Mouse (Mus musculus): ENCODE data around the gene Tom1l2. TPM values are rescaled to one million over a fixed set of nuclear protein-coding genes. Genes with fewer than 3 reads are reported as not detected.

Gene Tom1l2
- polyA plus RNA-seq, 1 experiment: 27.4 TPM

DNA sequence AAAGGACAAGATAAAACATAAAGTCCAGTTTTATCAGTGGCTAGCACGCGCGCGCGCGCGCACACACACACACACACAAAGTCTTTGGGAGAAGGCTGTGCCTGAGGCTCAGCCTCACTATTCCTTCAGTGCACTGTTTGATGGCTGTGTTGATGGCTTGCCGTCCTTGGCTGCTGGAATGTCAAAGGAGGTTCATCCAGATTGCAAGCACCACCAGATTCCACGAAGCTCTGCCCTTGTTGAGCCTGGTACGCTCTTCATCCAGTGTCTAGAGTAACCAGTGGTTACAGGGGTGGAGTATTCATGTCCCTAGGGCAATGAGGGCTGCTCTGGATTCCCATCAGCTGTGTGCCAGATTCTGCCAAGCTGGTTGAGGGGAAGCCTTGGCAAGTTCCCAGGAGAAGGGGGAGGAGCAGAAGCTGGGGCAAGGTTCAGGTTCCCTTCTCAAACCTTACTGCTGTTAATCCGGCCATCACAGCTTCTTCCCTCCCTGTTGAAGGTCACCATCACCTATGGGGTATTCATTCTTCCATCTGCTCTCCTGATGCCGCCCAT lies 170.5 kb downstream of the Tom1l2 start:
- no peak overlapping the region for H3K4me3 ChIP-seq
- H3K4me2 ChIP-seq (ENCODE audit: low read depth): peak overlapping the region; percentile 12
- H3K36me3 ChIP-seq (ENCODE audit: control insufficient read depth, insufficient read depth): no peaks in the 10 kb centered on the region
- no peaks in the 10 kb centered on the region for H3K27me3 ChIP-seq (ENCODE audit: control insufficient read depth, insufficient read depth, insufficient read length)
- TF ChIP-seq POLR2AphosphoS2 (IDR thresholded peaks at IDR 0.05; ENCODE audit: insufficient read length, low read depth) (no peak), TCF3 (IDR thresholded peaks at IDR 0.05; ENCODE audit: insufficient read length, low read depth) (no peak), E2F4 (IDR thresholded peaks at IDR 0.05; ENCODE audit: insufficient read depth) (no peak), REST (IDR thresholded peaks at IDR 0.05; ENCODE audit: insufficient read depth, insufficient read length) (no peak), MYOG (IDR thresholded peaks at IDR 0.05; ENCODE audit: control insufficient read depth in 1 of 3, insufficient read depth in 1 of 3, insufficient read length in 2 of 3, low read depth in 2 of 3) (no peak), USF1 (IDR thresholded peaks at IDR 0.05; ENCODE audit: low read depth) (no peak), MYOD1 (IDR thresholded peaks at IDR 0.05; ENCODE audit: control insufficient read depth in 1 of 3, insufficient read length in 2 of 3, low read depth in 2 of 3) (no peak), TCF12 (IDR thresholded peaks at IDR 0.05; ENCODE audit: insufficient read depth, poor library complexity, severe bottlenecking) (no peak)
- H3ac ChIP-seq (ENCODE audit: control insufficient read depth, insufficient read length): no peak overlapping the region
- peaks cover 30% of the 10 kb centered on the region for H3K79me2 ChIP-seq (ENCODE audit: control insufficient read depth, insufficient read depth)

DNA sequence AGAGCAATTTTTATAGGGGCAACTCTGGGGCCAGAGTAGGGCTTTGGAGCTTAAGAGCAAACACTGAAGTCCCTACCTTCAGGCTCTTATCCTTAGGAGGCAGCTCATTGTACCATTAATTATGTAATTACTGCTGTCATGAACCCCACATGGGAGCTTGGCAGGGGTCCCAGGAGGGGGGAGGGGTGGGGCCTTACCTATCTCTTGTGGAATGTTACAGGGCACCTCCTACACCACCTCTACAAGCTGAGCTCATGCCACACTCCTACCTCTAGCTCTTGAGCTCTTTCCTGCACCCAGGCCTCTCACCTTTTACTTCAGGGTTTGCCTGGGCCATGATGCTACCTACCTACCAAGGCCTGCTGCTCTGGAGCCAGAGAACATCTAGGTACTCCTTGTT lies 174.2 kb downstream of the Tom1l2 start:
- H3K27me3 ChIP-seq (ENCODE audit: control insufficient read depth, insufficient read depth, insufficient read length): no peaks in the 10 kb centered on the region
- H3ac ChIP-seq (ENCODE audit: control insufficient read depth, insufficient read length): no peak overlapping the region
- H3K4me2 ChIP-seq (ENCODE audit: low read depth): no peak overlapping the region
- H3K36me3 ChIP-seq (ENCODE audit: control insufficient read depth, insufficient read depth): no peaks in the 10 kb centered on the region
- no peak overlapping the region for H3K4me3 ChIP-seq
- peaks cover 35% of the 10 kb centered on the region for H3K79me2 ChIP-seq (ENCODE audit: control insufficient read depth, insufficient read depth)
- TF ChIP-seq CEBPB (IDR thresholded peaks at IDR 0.05; ENCODE audit: insufficient read depth, poor library complexity, severe bottlenecking) (no peak), SRF (IDR thresholded peaks at IDR 0.05; ENCODE audit: control insufficient read depth, insufficient read length, low read depth) (no peak), USF1 (IDR thresholded peaks at IDR 0.05; ENCODE audit: low read depth) (no peak), TCF3 (IDR thresholded peaks at IDR 0.05; ENCODE audit: insufficient read length, low read depth) (no peak), MAX (IDR thresholded peaks at IDR 0.05; ENCODE audit: low read depth) (no peak)

DNA sequence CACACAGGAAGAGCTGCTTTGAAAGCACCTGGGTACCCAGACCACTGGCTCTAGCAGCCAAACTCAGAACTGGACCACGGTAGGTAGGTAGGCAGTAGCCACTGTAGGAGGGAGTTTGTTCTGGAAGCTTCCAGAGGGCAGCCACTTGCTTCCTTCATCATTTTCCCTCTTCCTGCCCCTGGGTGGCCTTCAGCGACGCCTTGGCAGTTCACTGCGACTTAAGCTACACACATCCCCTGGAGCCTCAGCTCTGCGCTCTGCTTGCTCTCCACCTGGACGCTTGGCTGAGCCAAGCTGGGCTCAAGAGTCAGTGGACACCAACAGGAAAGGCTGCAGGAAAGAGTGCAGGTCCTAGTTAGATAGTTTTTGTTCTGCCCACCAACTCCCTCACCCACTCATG lies 174.7 kb downstream of the Tom1l2 start:
- Histone ChIP-seq H3K79me2 (ENCODE audit: control insufficient read depth, insufficient read depth) (peaks cover 35% of the 10 kb centered on the region), H3K36me3 (ENCODE audit: control insufficient read depth, insufficient read depth) (no peaks in the 10 kb centered on the region), H3K4me3 (no peak overlapping the region), H3K27me3 (ENCODE audit: control insufficient read depth, insufficient read depth, insufficient read length) (no peaks in the 10 kb centered on the region), H3K4me2 (ENCODE audit: low read depth) (no peak overlapping the region), H3ac (ENCODE audit: control insufficient read depth, insufficient read length) (no peak overlapping the region)
- TF ChIP-seq POLR2A (IDR thresholded peaks at IDR 0.05; ENCODE audit: insufficient read length, low read depth): no peak
- TF ChIP-seq E2F4 (IDR thresholded peaks at IDR 0.05; ENCODE audit: insufficient read depth): no peak
- no peak for TF ChIP-seq POLR2AphosphoS2 (IDR thresholded peaks at IDR 0.05; ENCODE audit: insufficient read length, low read depth)
- no peak for TF ChIP-seq CEBPB (IDR thresholded peaks at IDR 0.05; ENCODE audit: insufficient read depth, poor library complexity, severe bottlenecking)
- no peak for TF ChIP-seq REST (IDR thresholded peaks at IDR 0.05; ENCODE audit: insufficient read depth, insufficient read length)
- no peak for TF ChIP-seq TCF3 (IDR thresholded peaks at IDR 0.05; ENCODE audit: insufficient read length, low read depth)
- no peak for TF ChIP-seq MYOG (IDR thresholded peaks at IDR 0.05; ENCODE audit: control insufficient read depth in 1 of 3, insufficient read depth in 1 of 3, insufficient read length in 2 of 3, low read depth in 2 of 3)

DNA sequence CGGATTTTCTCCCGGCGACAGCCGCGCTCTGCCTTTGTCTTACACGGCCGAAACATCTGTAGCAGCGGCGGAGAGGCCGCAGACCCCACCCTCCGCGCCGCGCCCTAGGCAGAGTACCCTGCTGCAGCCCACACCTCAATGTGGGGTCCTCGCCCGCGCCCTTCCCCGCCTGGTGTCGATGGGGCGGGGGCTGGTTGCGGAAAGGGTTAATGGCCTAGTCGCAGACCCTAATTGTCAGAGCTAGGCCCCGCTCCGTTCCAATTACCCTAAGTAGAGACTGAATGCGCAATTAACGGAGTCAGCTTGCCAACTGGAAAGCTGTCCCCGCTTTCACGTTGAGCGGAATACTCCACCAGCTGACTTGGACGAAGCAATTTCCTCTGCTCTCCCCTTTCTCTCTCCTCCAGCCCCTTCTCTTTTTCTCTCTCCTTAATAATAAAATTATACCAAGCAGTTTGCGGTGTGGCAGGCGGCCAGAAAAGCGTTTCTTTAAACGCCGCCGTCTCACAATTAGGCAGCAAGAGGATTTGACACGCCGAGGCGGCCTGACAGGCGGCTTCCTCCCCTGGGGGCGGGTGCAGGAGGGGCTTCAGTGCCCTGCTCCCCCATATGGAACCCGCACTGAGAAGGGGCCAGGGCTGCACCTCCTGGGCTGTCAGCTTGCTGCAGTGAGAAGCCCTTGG lies 175.6 kb downstream of the Tom1l2 start:
- H3K4me2 ChIP-seq (ENCODE audit: low read depth): peak overlapping the region; percentile 83
- no peaks in the 10 kb centered on the region for H3K27me3 ChIP-seq (ENCODE audit: control insufficient read depth, insufficient read depth, insufficient read length)
- peak overlapping the region; percentile 71 for H3ac ChIP-seq (ENCODE audit: control insufficient read depth, insufficient read length)
- TF ChIP-seq CEBPB (IDR thresholded peaks at IDR 0.05; ENCODE audit: insufficient read depth, poor library complexity, severe bottlenecking) (no peak), REST (IDR thresholded peaks at IDR 0.05; ENCODE audit: insufficient read depth, insufficient read length) (no peak), TCF12 (IDR thresholded peaks at IDR 0.05; ENCODE audit: insufficient read depth, poor library complexity, severe bottlenecking) (no peak), MYOD1 (IDR thresholded peaks at IDR 0.05; ENCODE audit: control insufficient read depth in 1 of 3, insufficient read length in 2 of 3, low read depth in 2 of 3) (no peak)
- peaks cover 35% of the 10 kb centered on the region for H3K79me2 ChIP-seq (ENCODE audit: control insufficient read depth, insufficient read depth)
- peak overlapping the region; percentile 29 for H3K4me3 ChIP-seq
- H3K36me3 ChIP-seq (ENCODE audit: control insufficient read depth, insufficient read depth): no peaks in the 10 kb centered on the region

Other genes starting within 250 kb of the Tom1l2 start
- gene Rai1, start 247.9 kb downstream of the Tom1l2 start, polyA plus RNA-seq (2012; fragmentation: generic; extraction: Trizol): 26.0 TPM
- 192 TPM for gene Srebf1, start 130.3 kb downstream of the Tom1l2 start, polyA plus RNA-seq (2012; fragmentation: generic; extraction: Trizol)
- 0.08 TPM for gene Drc3, start 424 bp upstream of the Tom1l2 start, polyA plus RNA-seq (2012; fragmentation: generic; extraction: Trizol)
- 8.1 TPM for gene Gid4, start 64.2 kb upstream of the Tom1l2 start, polyA plus RNA-seq (2012; fragmentation: generic; extraction: Trizol)
- 32.5 TPM for gene Atpaf2, start 65.6 kb upstream of the Tom1l2 start, polyA plus RNA-seq (2012; fragmentation: generic; extraction: Trizol)
- 63.1 TPM for gene Drg2, start 101.7 kb upstream of the Tom1l2 start, polyA plus RNA-seq (2012; fragmentation: generic; extraction: Trizol)
- not detected for gene Myo15, start 116.4 kb upstream of the Tom1l2 start, polyA plus RNA-seq (2012; fragmentation: generic; extraction: Trizol)
- gene Alkbh5, start 183.5 kb upstream of the Tom1l2 start, polyA plus RNA-seq (2012; fragmentation: generic; extraction: Trizol): 23.5 TPM